Mouse (Mus musculus) MN1 (cell line): ENCODE data around the gene Pla2g2e.
A peak's percentile ranks its signal among the peaks of the same experiment; 100 is the strongest.
"Not testable (repeated sequence)": the region's sequence is repeated elsewhere in the genome, so short reads cannot be mapped to it uniquely, and the experiment has no call there.

ENCODE experiments used
- DNase-seq: peaks from one replicate; pipeline ENCODE4 v3.0.0-alpha.2; 2016; ENCODE audit warnings: low spot score

The Pla2g2e gene

GRCm38 (mm10) chr4:138877731-138878130 is at the start of gene Pla2g2e:
Pla2g2e (plus strand) TSS chr4:138877942.
- DNase-seq: peak; percentile 76

GRCm38 (mm10) chr4:138839806-138840205 is 37.9 kb upstream of the Pla2g2e start:
- DNase-seq: no peak

GRCm38 (mm10) chr4:138840726-138841125 is 37.0 kb upstream of the Pla2g2e start:
- DNase-seq: no peak

GRCm38 (mm10) chr4:138841386-138841785 is 36.4 kb upstream of the Pla2g2e start:
- DNase-seq: peak; percentile 45

GRCm38 (mm10) chr4:138851463-138851862 is 26.3 kb upstream of the Pla2g2e start:
- peak; percentile 82 for DNase-seq

GRCm38 (mm10) chr4:138852961-138853360 is 24.8 kb upstream of the Pla2g2e start:
- no peak for DNase-seq

- DNase-seq: no peak
These were observed 22.6 kb upstream of the Pla2g2e start for GRCm38 (mm10) chr4:138855092-138855632.

- peak; percentile 77 for DNase-seq
These were observed 21.3 kb upstream of the Pla2g2e start for GRCm38 (mm10) chr4:138856491-138856890.

- no peak for DNase-seq
These were observed 20.2 kb upstream of the Pla2g2e start for GRCm38 (mm10) chr4:138857576-138857975.

- no peak for DNase-seq
These were observed 19.3 kb upstream of the Pla2g2e start for GRCm38 (mm10) chr4:138858446-138858845.

GRCm38 (mm10) chr4:138859245-138859644 is 18.5 kb upstream of the Pla2g2e start:
- DNase-seq: no peak

GRCm38 (mm10) chr4:138859728-138860127 is 18.0 kb upstream of the Pla2g2e start:
- DNase-seq: no peak

- DNase-seq: no peak
These were observed 14.3 kb upstream of the Pla2g2e start, which contains the start of gene Pla2g5 for GRCm38 (mm10) chr4:138863344-138863998. Pla2g5 (minus strand) TSS chr4:138863482.

GRCm38 (mm10) chr4:138865092-138865491 is 12.7 kb upstream of the Pla2g2e start:
- DNase-seq: peak; percentile 54

- DNase-seq: no peak
These were observed 11.8 kb upstream of the Pla2g2e start for GRCm38 (mm10) chr4:138865991-138866390.

GRCm38 (mm10) chr4:138866413-138866812 is 11.3 kb upstream of the Pla2g2e start:
- DNase-seq: peak; percentile 86

GRCm38 (mm10) chr4:138868666-138869065 is 9.1 kb upstream of the Pla2g2e start:
- no peak for DNase-seq

GRCm38 (mm10) chr4:138873864-138874263 is 3.9 kb upstream of the Pla2g2e start, which contains the start of gene Gm13030:
Gm13030 (minus strand) TSS chr4:138873964.
- DNase-seq: no peak

- not testable (repeated sequence) for DNase-seq
These were observed 2.5 kb upstream of the Pla2g2e start for GRCm38 (mm10) chr4:138875275-138875674.

- no peak for DNase-seq
These were observed 1.8 kb upstream of the Pla2g2e start for GRCm38 (mm10) chr4:138875986-138876385.

GRCm38 (mm10) chr4:138878783-138879182 is 1.0 kb downstream of the Pla2g2e start:
- DNase-seq: no peak

GRCm38 (mm10) chr4:138879808-138880207 is 2.1 kb downstream of the Pla2g2e start:
- DNase-seq: no peak

GRCm38 (mm10) chr4:138880811-138881584 is 3.3 kb downstream of the Pla2g2e start:
- DNase-seq: peak; percentile 49
